Mouse (Mus musculus) kidney, embryonic 14.5 days (tissue): ENCODE results near the gene Dhrs7c. TPM values are rescaled to one million over a fixed set of nuclear protein-coding genes. Genes with fewer than 3 reads are reported as not detected.
A peak's percentile ranks its signal among the peaks of the same experiment; 100 is the strongest.

Experiments
- ATAC-seq: fragments of 200-750 bp; cut with Nextera tagmentation; 2 replicates; pipeline ENCODE4 v1.8.0; 2017; ENCODE audit warnings: moderate number of reproducible peaks, mild to moderate bottlenecking, moderate TSS enrichment, moderate library complexity; ENCODE audit not compliant: low FRiP score, low TSS enrichment
- H3K27ac ChIP-seq: fragments of 300-500 bp; sonication (generic); 2 replicates; pipeline ENCODE4 v1.5.1; 2014; ENCODE audit warnings: low read depth, mild to moderate bottlenecking, low read length, moderate library complexity, mixed read lengths
- H3K27me3 ChIP-seq: fragments of 300-500 bp; sonication (generic); 2 replicates; pipeline ENCODE4 v1.6.1; 2014; ENCODE audit warnings: mild to moderate bottlenecking, low read length; ENCODE audit not compliant: control insufficient read depth, insufficient read depth
- H3K36me3 ChIP-seq: fragments of 300-500 bp; sonication (generic); 2 replicates; pipeline ENCODE4 v1.6.1; 2014; ENCODE audit warnings: low read length, mixed read lengths; ENCODE audit not compliant: control insufficient read depth, insufficient read depth
- H3K4me1 ChIP-seq: fragments of 300-500 bp; sonication (generic); 2 replicates; pipeline ENCODE4 v1.6.1; 2014; ENCODE audit warnings: low read length, mixed read lengths; ENCODE audit not compliant: control insufficient read depth, insufficient read depth
- H3K4me2 ChIP-seq: fragments of 300-500 bp; sonication (generic); replicated peaks from 2 replicates; pipeline ENCODE4 v1.6.1; 2014; ENCODE audit warnings: low read depth, mild to moderate bottlenecking, low read length
- H3K4me3 ChIP-seq: fragments of 300-500 bp; sonication (generic); 2 replicates; pipeline ENCODE4 v1.5.1; 2014; ENCODE audit warnings: mild to moderate bottlenecking, low read length
- H3K9ac ChIP-seq: fragments of 300-500 bp; sonication (generic); 2 replicates; pipeline ENCODE4 v1.6.1; 2014; ENCODE audit warnings: low read depth, mild to moderate bottlenecking, low read length, moderate library complexity
- H3K9me3 ChIP-seq: fragments of 300-500 bp; sonication (generic); 2 replicates; pipeline ENCODE4 v1.6.1; 2016; ENCODE audit warnings: low read length; ENCODE audit not compliant: control insufficient read depth
- WGBS: fragments of 180-500 bp; shearing (Covaris S2); extraction: QIAGEN DNeasy Blood & Tissue Kit; methylation state at CpG from one replicate; pipeline ENCODE4 v1.1.7; 2014; 5-methylcytosine and 5-hydroxymethylcytosine counted together
- polyA plus RNA-seq: library from polyadenylated mRNA; unstranded; fragments of >200 nt; fragmentation: Nextera tagmentation; extraction: Ambion mirVana; gene quantifications from 2 replicates; pipeline ENCODE4 v1.2.1, GENCODE M21; 2014

Dhrs7c gene
- polyA plus RNA-seq, 1 experiment from 2014 or later: not detected

DNA sequence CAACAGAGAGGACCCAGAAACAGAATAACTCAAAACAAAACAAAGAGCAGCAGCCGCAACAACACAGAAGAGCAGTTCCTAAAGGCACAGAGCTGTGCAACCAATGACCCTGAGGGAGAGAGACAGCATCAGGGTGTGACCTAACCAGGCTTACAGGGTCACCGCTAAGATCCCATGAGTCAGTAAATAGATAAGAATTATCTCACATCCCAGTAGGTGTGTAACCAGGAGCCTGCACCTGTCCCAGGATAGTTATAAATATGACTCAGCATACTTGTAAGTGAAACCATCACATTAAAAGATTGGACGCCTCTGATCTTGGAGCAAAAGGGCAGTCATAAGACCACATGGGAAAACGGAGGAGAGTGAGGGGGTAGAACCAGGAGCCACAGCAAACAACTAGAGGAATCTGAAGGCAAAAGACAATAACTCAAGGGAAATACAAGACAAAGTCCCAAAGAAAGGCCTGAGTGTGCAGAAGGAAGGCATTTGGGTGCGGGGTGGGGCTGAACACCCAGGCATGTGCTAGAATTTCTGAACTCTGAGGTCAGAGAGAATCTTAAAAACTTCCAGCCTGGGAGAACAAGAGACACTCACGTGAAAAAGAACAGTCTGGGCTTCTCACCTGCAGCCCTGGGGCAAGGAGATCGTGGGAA, 62.9 kb downstream of the Dhrs7c start:
- WGBS: 60% methylated on average over 7 of the region's 7 CpGs
- H3K27ac ChIP-seq: 0 out of 2 replicates have a peak overlapping the region, but pooled peaks have one; percentile 30
- H3K9ac ChIP-seq: 0 out of 2 replicates have a peak overlapping the region, but pooled peaks have one; percentile 12

DNA sequence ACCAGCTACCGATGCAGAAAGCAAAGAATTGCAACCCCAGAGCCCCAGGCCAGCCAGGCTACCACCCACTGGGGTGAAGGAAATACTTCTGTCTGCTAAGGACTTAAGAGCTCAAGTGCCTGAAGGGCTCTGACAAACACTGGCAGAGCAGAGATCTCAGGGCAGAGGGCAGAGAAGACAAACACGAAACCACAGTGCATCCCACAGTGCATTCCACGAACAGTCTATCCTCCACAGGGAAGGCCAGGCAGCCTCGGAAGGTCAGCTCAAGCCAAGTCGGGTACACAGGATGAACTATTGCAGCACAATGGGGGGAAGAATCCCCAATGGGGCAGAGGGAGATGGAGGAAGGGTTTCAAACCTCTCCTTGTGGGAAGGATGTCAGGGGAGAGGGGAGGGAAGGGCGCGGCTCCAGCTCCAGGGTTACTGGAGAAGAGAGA, 63.4 kb downstream of the Dhrs7c start:
- H3K4me2 ChIP-seq: no peak overlapping the region
- H3K4me3 ChIP-seq: no peak overlapping the region
- H3K9me3 ChIP-seq: no peaks in the 10 kb centered on the region
- 0 out of 2 replicates have a peak overlapping the region, but pooled peaks have one; percentile 12 for H3K9ac ChIP-seq
- 0 out of 2 replicates have a peak overlapping the region, but pooled peaks have one; percentile 30 for H3K27ac ChIP-seq
- no peaks in the 10 kb centered on the region for H3K27me3 ChIP-seq
- no peaks in the 10 kb centered on the region for H3K36me3 ChIP-seq
- ATAC-seq: no peak
- H3K4me1 ChIP-seq: peaks cover 7% of the 10 kb centered on the region; the same call in 1 of the 2 replicates
- WGBS: 4% methylated on average over 7 of the region's 7 CpGs

More for the DNA sequence above, 62.9 kb downstream of the Dhrs7c start:
- H3K36me3 ChIP-seq: no peaks in the 10 kb centered on the region
- H3K9me3 ChIP-seq: no peaks in the 10 kb centered on the region
- no peaks in the 10 kb centered on the region for H3K27me3 ChIP-seq
- no peak overlapping the region for H3K4me3 ChIP-seq
- peaks cover 7% of the 10 kb centered on the region; the same call in 1 of the 2 replicates for H3K4me1 ChIP-seq
- no peak overlapping the region for H3K4me2 ChIP-seq
- ATAC-seq: no peak

DNA sequence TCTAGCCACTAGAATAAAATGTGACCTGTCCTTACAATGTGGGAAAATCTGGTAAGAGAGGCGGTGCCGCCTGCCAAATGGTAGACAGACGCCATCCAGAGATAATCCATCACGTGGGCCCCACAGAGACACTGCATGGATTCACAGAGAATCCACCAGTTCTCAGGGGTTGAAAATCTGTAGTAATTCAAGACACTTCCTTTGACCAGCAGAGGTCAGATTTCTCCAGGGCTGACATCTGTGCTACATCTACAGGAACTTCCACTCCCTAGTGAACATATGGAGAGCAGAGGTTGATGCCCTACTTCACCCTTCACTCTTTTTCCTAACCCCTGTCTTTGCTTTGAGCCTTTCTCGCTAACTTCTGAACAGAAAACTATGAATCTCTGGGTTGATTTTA, 67.1 kb downstream of the Dhrs7c start:
- Histone ChIP-seq H3K27ac (no peak overlapping the region), H3K4me2 (no peak overlapping the region), H3K4me3 (no peak overlapping the region), H3K9me3 (no peaks in the 10 kb centered on the region), H3K9ac (no peak overlapping the region), H3K4me1 (peaks cover 7% of the 10 kb centered on the region; the same call in 1 of the 2 replicates), H3K27me3 (no peaks in the 10 kb centered on the region), H3K36me3 (no peaks in the 10 kb centered on the region)
- 67% methylated on average over 5 of the region's 5 CpGs for WGBS
- no peak for ATAC-seq

Other genes with a start within 250 kb of the Dhrs7c start
- not detected in 2 replicates for gene Rcvrn, start 102.9 kb upstream of the Dhrs7c start, polyA plus RNA-seq
- not detected in 2 replicates for gene Glp2r, start 27.0 kb upstream of the Dhrs7c start, polyA plus RNA-seq
- not detected in 2 replicates for gene Gsg1l2, start 23.6 kb upstream of the Dhrs7c start, polyA plus RNA-seq
- 1.3 and 3.3 TPM in 2 replicates for gene Usp43, start 124.0 kb downstream of the Dhrs7c start, polyA plus RNA-seq
- 1.1 TPM in 2 replicates for gene Cfap52, start 167.5 kb downstream of the Dhrs7c start, polyA plus RNA-seq
- 51.7 and 59.4 TPM in 2 replicates for gene Stx8, start 168.0 kb downstream of the Dhrs7c start, polyA plus RNA-seq